Mouse (Mus musculus): ENCODE results near the gene Zdhhc18. TPM values are rescaled to one million over a fixed set of nuclear protein-coding genes. Genes with fewer than 3 reads are reported as not detected.
A peak's percentile ranks its signal among the peaks of the same experiment; 100 is the strongest.

Zdhhc18 gene
- total RNA-seq (2021), result 10 to 100 TPM; 29.3 to 32.9 TPM
- long read RNA-seq, experiment 1, full-length matches to known transcripts, result 8 of 30 reads
- long read RNA-seq, experiment 1, partial matches to known transcripts, result 4 of 30 reads
- long read RNA-seq, experiment 1, other reads (novel, unspliced or antisense), result 18 of 30 reads
- long read RNA-seq, experiment 2, full-length matches to known transcripts, result 11 of 57 reads
- long read RNA-seq, experiment 2, partial matches to known transcripts, result 7 of 57 reads
- long read RNA-seq, experiment 2, other reads (novel, unspliced or antisense), result 39 of 57 reads

GRCm38 (mm10) chr4:133649989-133650699 is at the start of gene Zdhhc18:
Gene Zdhhc18, minus strand, starts transcription at chr4:133650154.
- DNase-seq (ENCODE audit: low spot score in 2 of 2), result peak; percentile 79 to 81
- intact Hi-C loops (cut with DNase I), result loop anchor here (5.0 kb wide), 1 partner anchor 58 kb away; no protein-coding TSS in a partner anchor

GRCm38 (mm10) chr4:133695363-133695762 is 45.4 kb upstream of the Zdhhc18 start:
- DNase-seq (ENCODE audit: low spot score in 2 of 2), result no peak
- intact Hi-C loops (cut with DNase I), result no loop called here

- peak in 1 of 2 experiments; percentile 38 for DNase-seq (ENCODE audit: low spot score in 2 of 2)
- intact Hi-C loops (cut with DNase I), result no loop called here
These were observed 40.3 kb upstream of the Zdhhc18 start for GRCm38 (mm10) chr4:133690252-133690651.

- intact Hi-C loops (cut with DNase I), result no loop called here
- peak; percentile 37 to 73 for DNase-seq (ENCODE audit: low spot score in 2 of 2)
These were observed 38.6 kb upstream of the Zdhhc18 start for GRCm38 (mm10) chr4:133688417-133689067.

- intact Hi-C loops (cut with DNase I), result no loop called here
- DNase-seq (ENCODE audit: low spot score in 2 of 2), result no peak
These were observed 37.2 kb upstream of the Zdhhc18 start for GRCm38 (mm10) chr4:133687126-133687525.

- intact Hi-C loops (cut with DNase I), result no loop called here
- DNase-seq (ENCODE audit: low spot score in 2 of 2), result no peak
These were observed 36.6 kb upstream of the Zdhhc18 start for GRCm38 (mm10) chr4:133686512-133686911.

GRCm38 (mm10) chr4:133680206-133680786 is 30.3 kb upstream of the Zdhhc18 start:
- no peak for DNase-seq (ENCODE audit: low spot score in 2 of 2)
- intact Hi-C loops (cut with DNase I), result no loop called here

- no peak for DNase-seq (ENCODE audit: low spot score in 2 of 2)
- intact Hi-C loops (cut with DNase I), result no loop called here
These were observed 29.7 kb upstream of the Zdhhc18 start for GRCm38 (mm10) chr4:133679629-133680028.

GRCm38 (mm10) chr4:133677266-133677665 is 27.3 kb upstream of the Zdhhc18 start:
- intact Hi-C loops (cut with DNase I), result no loop called here
- no peak for DNase-seq (ENCODE audit: low spot score in 2 of 2)

- DNase-seq (ENCODE audit: low spot score in 2 of 2), result no peak
- intact Hi-C loops (cut with DNase I), result no loop called here
These were observed 26.2 kb upstream of the Zdhhc18 start for GRCm38 (mm10) chr4:133676189-133676588.

- intact Hi-C loops (cut with DNase I), result no loop called here
- DNase-seq (ENCODE audit: low spot score in 2 of 2), result peak; percentile 49 to 59
These were observed 25.7 kb upstream of the Zdhhc18 start for GRCm38 (mm10) chr4:133675594-133676016.

- DNase-seq (ENCODE audit: low spot score in 2 of 2), result no peak
- intact Hi-C loops (cut with DNase I), result no loop called here
These were observed 24.4 kb upstream of the Zdhhc18 start for GRCm38 (mm10) chr4:133674331-133674695.

GRCm38 (mm10) chr4:133673666-133674330 is 23.8 kb upstream of the Zdhhc18 start:
- DNase-seq (ENCODE audit: low spot score in 2 of 2), result peak in 1 of 2 experiments; percentile 58
- intact Hi-C loops (cut with DNase I), result no loop called here

GRCm38 (mm10) chr4:133672845-133673647 is 23.1 kb upstream of the Zdhhc18 start:
- DNase-seq (ENCODE audit: low spot score in 2 of 2), result peak; percentile 30 to 51

GRCm38 (mm10) chr4:133671881-133672844 is 22.2 kb upstream of the Zdhhc18 start, which contains the start of gene Pigv:
Gene Pigv, minus strand, starts transcription at chr4:133672647.
- peak; percentile 92 to 94 for DNase-seq (ENCODE audit: low spot score in 2 of 2)
- intact Hi-C loops (cut with DNase I), result loop anchor here (1.0 to 2.0 kb wide), 3 partner anchors 82 to 157 kb away; no protein-coding TSS in a partner anchor

More at GRCm38 (mm10) chr4:133672845-133673647, 23.1 kb upstream of the Zdhhc18 start:
- intact Hi-C loops (cut with DNase I), result loop anchor here (1.0 kb wide), 1 partner anchor 140 kb away; no protein-coding TSS in a partner anchor

- peak; percentile 90 for DNase-seq (ENCODE audit: low spot score in 2 of 2)
- intact Hi-C loops (cut with DNase I), result loop anchor here (1.0 to 2.0 kb wide), 2 partner anchors 83 to 157 kb away; no protein-coding TSS in a partner anchor
These were observed 21.4 kb upstream of the Zdhhc18 start for GRCm38 (mm10) chr4:133671184-133671880.
